Mouse (Mus musculus) kidney, adult 2 months (tissue): Measurements from ENCODE around the gene E2f2. TPM values are rescaled to one million over a fixed set of nuclear protein-coding genes. Genes with fewer than 3 reads are reported as not detected.

Experiments
- DNase-seq: peaks from one replicate; pipeline ENCODE4 v3.0.0; 2021
- H3K27ac ChIP-seq: fragments of 200-500 bp; 2 replicates; pipeline ENCODE4 v1.5.1; 2012; ENCODE audit warnings: low read depth, low read length, control low read depth, inconsistent platforms; ENCODE audit not compliant: insufficient read depth
- H3K27me3 ChIP-seq: fragments of 200-500 bp; replicated peaks from 2 replicates; pipeline ENCODE4 v1.6.1; 2012; ENCODE audit warnings: mild to moderate bottlenecking, moderate library complexity, low read length, inconsistent platforms; ENCODE audit not compliant: control insufficient read depth, insufficient read depth
- H3K36me3 ChIP-seq: fragments of 200-500 bp; 2 replicates; pipeline ENCODE4 v1.6.1; 2012; ENCODE audit warnings: mild to moderate bottlenecking, moderate library complexity, low read length, inconsistent platforms; ENCODE audit not compliant: control insufficient read depth, insufficient read depth
- H3K4me1 ChIP-seq: fragments of 200-500 bp; 2 replicates; pipeline ENCODE4 v1.6.1; 2011; ENCODE audit warnings: low read length; ENCODE audit not compliant: control insufficient read depth, insufficient read depth
- H3K4me3 ChIP-seq: fragments of 200-500 bp; 2 replicates; pipeline ENCODE4 v1.5.1; 2011; ENCODE audit warnings: mild to moderate bottlenecking, low read depth, low read length, control low read depth; ENCODE audit not compliant: insufficient read depth
- CTCF ChIP-seq: fragments of 200-500 bp; conservative IDR thresholded peaks from 2 replicates; pipeline ENCODE4 v1.5.1; 2011; ENCODE audit warnings: low read depth, mild to moderate bottlenecking, control low read depth, low read length, moderate library complexity, mixed read lengths; ENCODE audit not compliant: insufficient read depth, insufficient read length
- POLR2A ChIP-seq: fragments of 200-500 bp; IDR thresholded peaks from one replicate; pipeline ENCODE4 v1.6.1; 2011; ENCODE audit warnings: low read depth, low read length, control low read depth
- WGBS: fragments of 180-500 bp; shearing (Covaris S2); methylation state at CpG from one replicate; pipeline ENCODE4 v1.1.7; 2018; 5-methylcytosine and 5-hydroxymethylcytosine counted together
- polyA plus RNA-seq: library from polyadenylated mRNA; depleted of rRNA; stranded (reverse); fragments of >200 nt; gene quantifications from 2 replicates; pipeline ENCODE4 v1.2.3, GENCODE M21; 2012

E2f2 gene
- polyA plus RNA-seq, 1 experiment = 2.2 TPM

DNA sequence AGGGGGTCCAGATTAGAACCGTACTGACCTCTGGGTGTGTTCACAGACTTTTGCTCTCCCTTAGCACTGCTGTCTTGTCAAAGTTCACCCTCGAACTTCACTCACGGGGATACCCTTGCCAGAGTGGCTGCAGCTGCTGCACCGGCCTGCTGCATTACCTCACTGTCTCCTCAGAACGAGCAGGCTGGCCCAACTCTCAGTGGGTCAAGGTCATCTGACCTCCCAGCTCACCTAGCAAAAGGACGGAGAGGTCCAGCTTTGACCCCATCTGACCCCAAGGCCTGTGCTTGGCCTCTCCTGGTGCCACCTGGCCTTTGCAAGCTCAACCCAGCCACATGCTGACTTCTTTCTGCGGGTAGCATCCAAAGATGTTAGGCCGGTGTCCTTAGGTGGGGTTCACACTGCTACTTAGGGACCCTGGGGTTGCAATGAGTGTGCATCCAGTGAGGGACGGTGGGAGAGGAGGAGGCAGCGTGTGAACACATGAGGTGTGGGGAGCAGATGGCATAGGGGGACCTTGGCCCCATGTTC, 3.9 kb downstream of the E2f2 start:
- Histone ChIP-seq H3K4me1 (peaks cover 15% of the 10 kb centered on the region; the same call in 1 of the 2 replicates), H3K36me3 (no peaks in the 10 kb centered on the region), H3K4me3 (no peak overlapping the region), H3K27ac (no peak overlapping the region), H3K27me3 (no peaks in the 10 kb centered on the region)
- no peak for DNase-seq
- TF ChIP-seq CTCF (no peak), POLR2A (no peak)
- 76% methylated on average over 10 of the region's 10 CpGs for WGBS

DNA sequence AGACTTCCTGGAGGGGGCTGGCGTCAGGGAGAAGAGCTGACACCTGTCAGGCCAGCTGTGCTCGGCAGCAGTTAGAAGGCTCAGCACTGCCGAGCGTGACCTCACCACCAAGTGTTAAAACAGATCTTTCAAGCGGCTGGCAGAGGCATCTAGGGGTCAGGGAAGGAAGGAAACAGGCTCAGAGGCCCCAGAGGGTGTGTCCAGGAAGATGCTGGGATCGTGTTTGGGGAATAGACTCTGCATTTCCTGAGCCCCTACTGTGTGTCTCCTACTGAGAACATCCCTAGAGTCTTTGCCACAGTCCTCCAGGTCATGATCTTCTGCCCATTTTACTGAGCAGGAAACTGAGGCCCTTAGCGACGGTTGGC, 5.0 kb downstream of the E2f2 start:
- DNase-seq = peak; percentile 69
- TF ChIP-seq CTCF (no peak), POLR2A (no peak)
- Histone ChIP-seq H3K27me3 (no peaks in the 10 kb centered on the region), H3K4me1 (peaks cover 16% of the 10 kb centered on the region; the same call in 1 of the 2 replicates), H3K36me3 (no peaks in the 10 kb centered on the region), H3K4me3 (no peak overlapping the region), H3K27ac (no peak overlapping the region)
- WGBS = 41% methylated on average over 8 of the region's 8 CpGs

DNA sequence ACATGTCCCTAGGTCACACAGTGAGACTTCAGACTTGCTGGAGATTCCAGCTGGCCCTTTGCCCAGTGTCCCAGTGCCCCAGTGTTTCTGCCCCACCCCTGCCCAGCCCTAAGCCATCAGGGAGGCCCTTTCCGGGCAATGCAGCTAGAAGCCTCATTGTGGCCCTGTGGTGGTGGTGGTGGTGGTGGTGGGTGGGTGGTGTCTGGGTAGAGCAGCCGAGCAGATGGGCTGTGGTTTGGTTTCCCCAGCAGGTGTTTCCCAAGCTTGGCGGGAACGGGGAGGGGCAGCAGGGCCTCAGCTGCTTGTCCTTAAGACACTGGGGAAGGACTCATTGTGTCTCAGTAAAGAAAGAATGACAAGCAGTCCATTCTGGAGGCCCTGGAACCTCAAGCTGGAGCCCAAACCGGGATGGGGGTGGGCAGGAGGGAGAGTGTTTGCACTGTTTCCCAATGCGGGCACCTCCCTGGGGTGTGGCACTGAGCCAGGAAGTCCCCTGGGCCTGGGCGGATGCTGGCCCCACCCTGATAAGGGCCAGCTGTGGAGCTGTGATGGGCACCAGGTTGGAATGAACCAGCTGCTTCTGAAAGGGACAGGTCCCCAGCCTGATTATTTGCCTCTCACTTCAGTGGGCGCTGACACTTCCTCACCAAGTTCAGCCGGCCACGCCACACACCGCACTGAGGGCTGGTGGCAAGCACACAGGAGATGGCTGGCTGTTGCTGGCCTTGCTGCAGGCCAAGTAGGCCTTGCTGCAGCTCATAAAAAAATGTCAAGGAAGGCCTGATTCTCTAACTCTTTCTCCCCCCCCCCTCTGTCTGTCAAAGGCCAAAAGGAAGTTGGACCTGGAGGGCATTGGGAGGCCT, 5.6 kb downstream of the E2f2 start:
- Histone ChIP-seq H3K27me3 (no peaks in the 10 kb centered on the region), H3K4me1 (peaks cover 16% of the 10 kb centered on the region; the same call in 1 of the 2 replicates), H3K36me3 (no peaks in the 10 kb centered on the region), H3K27ac (no peak overlapping the region), H3K4me3 (no peak overlapping the region)
- 58% methylated on average over 11 of the region's 11 CpGs for WGBS
- TF ChIP-seq CTCF (no peak), POLR2A (no peak)
- DNase-seq = peak; percentile 62

DNA sequence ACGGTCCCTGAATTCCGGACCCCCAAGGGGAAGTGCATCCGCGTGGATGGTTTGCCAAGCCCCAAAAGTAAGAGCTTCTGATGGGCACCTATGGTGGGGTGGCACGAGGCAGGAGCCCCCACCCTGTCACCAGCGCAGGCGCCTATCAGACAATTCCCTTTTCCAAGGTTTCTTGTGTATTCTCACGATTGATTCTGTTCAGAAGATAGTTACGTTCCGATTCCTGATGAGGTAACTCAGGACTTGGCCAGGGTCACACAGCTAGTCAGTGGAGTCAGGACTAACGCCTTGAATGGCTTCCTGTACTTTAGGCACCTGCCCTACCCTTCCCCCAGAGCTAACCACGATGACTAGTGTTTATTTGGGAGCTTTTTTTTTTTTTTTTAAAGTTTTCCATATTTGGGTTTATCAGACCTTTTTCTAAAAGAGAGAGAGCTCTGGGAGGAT, 6.3 kb downstream of the E2f2 start:
- no peak overlapping the region for H3K4me3 ChIP-seq
- no peaks in the 10 kb centered on the region for H3K36me3 ChIP-seq
- 74% methylated on average over 12 of the region's 12 CpGs for WGBS
- no peak for TF ChIP-seq POLR2A
- no peak for TF ChIP-seq CTCF
- peaks cover 11% of the 10 kb centered on the region; the same call in 1 of the 2 replicates for H3K4me1 ChIP-seq
- no peak for DNase-seq
- no peak overlapping the region for H3K27ac ChIP-seq
- no peaks in the 10 kb centered on the region for H3K27me3 ChIP-seq

DNA sequence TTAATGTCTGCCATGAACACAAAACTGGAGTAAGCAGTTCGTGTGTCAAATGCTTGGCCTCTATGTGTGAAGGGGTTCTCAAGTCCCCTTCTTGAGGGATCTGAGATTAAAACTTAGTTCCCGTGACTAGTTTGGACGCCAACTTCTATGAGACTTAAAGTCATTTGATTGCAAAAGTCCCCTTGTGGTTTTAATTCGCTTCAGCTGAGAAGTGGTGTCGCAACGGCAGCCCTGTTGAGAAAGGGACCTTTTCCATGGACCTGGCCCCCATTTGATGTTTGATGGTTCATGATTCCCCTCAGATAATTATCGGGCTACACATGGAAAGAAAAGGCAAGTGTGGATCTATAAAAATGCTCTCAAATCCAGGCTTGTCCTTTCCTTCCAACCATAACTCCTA, 7.3 kb downstream of the E2f2 start:
- Histone ChIP-seq H3K27me3 (no peaks in the 10 kb centered on the region), H3K36me3 (no peaks in the 10 kb centered on the region), H3K4me1 (peaks cover 5% of the 10 kb centered on the region; the same call in 1 of the 2 replicates), H3K4me3 (no peak overlapping the region), H3K27ac (no peak overlapping the region)
- DNase-seq = no peak
- TF ChIP-seq CTCF (no peak), POLR2A (no peak)
- WGBS = 92% methylated on average over 7 of the region's 7 CpGs

DNA sequence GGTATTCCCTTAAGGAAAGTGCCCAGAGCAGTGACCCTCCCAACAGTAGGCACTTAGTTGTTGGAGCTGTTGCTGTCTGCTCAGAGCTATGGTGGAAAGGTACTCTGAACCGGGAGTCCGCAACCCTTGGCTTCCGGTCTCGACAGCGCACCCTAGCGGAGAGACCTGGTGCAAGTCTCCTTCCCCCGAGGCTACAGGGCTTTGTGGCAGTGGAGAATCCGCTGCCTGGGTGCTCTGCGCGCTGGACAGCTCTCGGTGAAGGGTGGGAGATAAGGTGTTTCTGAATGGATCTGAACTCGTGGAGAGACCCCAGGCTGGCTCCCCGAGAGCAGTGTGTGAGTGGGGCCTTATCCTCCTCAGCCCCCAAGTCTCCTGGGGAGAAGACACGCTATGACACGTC, 7.8 kb downstream of the E2f2 start:
- Histone ChIP-seq H3K27me3 (no peaks in the 10 kb centered on the region), H3K4me1 (peaks cover 5% of the 10 kb centered on the region; the same call in 1 of the 2 replicates), H3K27ac (peak overlapping the region; percentile 44; the same call in 1 of the 2 replicates), H3K4me3 (peak overlapping the region; percentile 39), H3K36me3 (no peaks in the 10 kb centered on the region)
- peak; percentile 89 for DNase-seq
- 11% methylated on average over 15 of the region's 15 CpGs for WGBS
- TF ChIP-seq POLR2A = no peak
- peak; percentile 78 for TF ChIP-seq CTCF

DNA sequence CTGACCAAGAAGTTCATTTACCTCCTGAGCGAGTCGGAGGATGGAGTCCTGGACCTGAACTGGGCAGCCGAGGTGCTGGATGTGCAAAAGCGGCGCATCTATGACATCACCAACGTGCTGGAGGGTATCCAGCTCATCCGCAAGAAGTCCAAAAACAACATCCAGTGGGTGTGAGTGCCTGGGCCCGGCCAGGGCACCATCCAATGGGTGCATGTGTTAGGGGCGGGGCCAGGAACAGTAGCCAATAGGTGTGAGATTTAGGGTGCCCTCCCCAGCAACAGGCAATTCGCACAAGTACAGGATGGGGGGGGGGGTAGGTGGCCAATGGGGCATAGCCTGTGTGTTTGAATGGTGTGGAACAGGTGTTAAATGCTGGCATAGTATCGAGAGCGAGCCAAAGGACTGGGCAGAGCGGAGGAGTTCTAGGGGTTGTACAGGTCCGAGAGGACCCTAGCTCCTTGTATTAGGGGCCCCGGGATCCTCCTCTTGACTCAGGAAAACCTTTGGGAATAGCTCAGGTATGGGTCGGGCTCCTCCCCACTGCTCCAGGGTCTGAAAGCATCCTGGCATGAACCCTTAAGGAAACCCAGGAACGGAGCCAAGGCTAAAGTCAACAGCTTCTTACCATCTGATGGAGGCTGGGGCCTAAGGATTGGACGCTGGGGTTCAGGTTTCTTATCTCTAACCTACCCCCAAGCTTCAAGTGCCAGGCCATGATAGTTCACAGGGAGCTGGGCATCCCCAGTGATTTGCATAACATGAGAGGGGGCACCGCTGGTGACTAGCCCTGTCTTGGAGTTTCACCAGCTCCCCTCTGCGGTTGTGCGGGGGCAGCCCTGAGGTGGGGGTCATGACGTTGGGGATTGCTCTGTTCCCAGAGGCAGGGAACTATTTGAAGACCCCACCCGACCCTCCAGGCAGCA, 8.5 kb downstream of the E2f2 start:
- H3K36me3 ChIP-seq = no peaks in the 10 kb centered on the region
- TF ChIP-seq CTCF (no peak), POLR2A (no peak)
- peak overlapping the region; percentile 39 for H3K4me3 ChIP-seq
- peak overlapping the region; percentile 44; the same call in 1 of the 2 replicates for H3K27ac ChIP-seq
- no peaks in the 10 kb centered on the region for H3K27me3 ChIP-seq
- WGBS = 25% methylated on average over 23 of the region's 23 CpGs
- peak; percentile 95 for DNase-seq
- peaks cover 5% of the 10 kb centered on the region for H3K4me1 ChIP-seq
